8 mouse cellular contexts compared by ENCODE assay signal in genomic region chr17:12372021-12372420, GRCm38 (mm10). TPM values are rescaled to one million over a fixed set of nuclear protein-coding genes. Genes with fewer than 3 reads are reported as not detected.
A peak's percentile ranks its signal among the peaks of the same experiment; 100 is the strongest.
DNase-seq lines count a peak whose midpoint lies in the region; ATAC-seq and TF ChIP-seq lines count a peak whose summit lies in the region.

No protein-coding gene starts in this region.

- no peak for ATAC-seq in heart, embryonic 14.5 days (ENCODE audit: insufficient number of reproducible peaks, insufficient read depth, low FRiP score, low read depth)
- ATAC-seq in neural tube, embryonic 15.5 days (ENCODE audit: low FRiP score) = peak; percentile 37; the same call in 1 of the 2 replicates

- no peak overlapping the region for H3K9ac ChIP-seq in heart, embryonic 14.5 days (ENCODE audit: low read length)
- no peak overlapping the region for H3K9ac ChIP-seq in neural tube, embryonic 15.5 days (replicated peaks)

- peaks cover 16% of the 10 kb centered on the region for H3K4me1 ChIP-seq in E14TG2a.4 (replicated peaks; ENCODE audit: low read depth, low read length)
- H3K4me1 ChIP-seq in heart, embryonic 14.5 days (ENCODE audit: control insufficient read depth in 2 of 2, insufficient read depth in 2 of 2, low read length in 2 of 2) = no peaks in the 10 kb centered on the region; a peak in 1 of 4 replicates
- peaks cover 6% of the 10 kb centered on the region; the same call in 1 of the 2 replicates for H3K4me1 ChIP-seq in neural tube, embryonic 15.5 days

- H3K36me3 ChIP-seq in E14TG2a.4 (ENCODE audit: insufficient read depth, low read length) = no peaks in the 10 kb centered on the region
- H3K36me3 ChIP-seq in heart, embryonic 14.5 days (ENCODE audit: control insufficient read depth, insufficient read depth, low read length) = no peaks in the 10 kb centered on the region
- H3K36me3 ChIP-seq in neural tube, embryonic 15.5 days = no peaks in the 10 kb centered on the region

- no peaks in the 10 kb centered on the region for H3K9me3 ChIP-seq in E14TG2a.4 (ENCODE audit: low read length)
- no peaks in the 10 kb centered on the region for H3K9me3 ChIP-seq in heart, embryonic 14.5 days (ENCODE audit: control insufficient read depth, low read length)
- no peaks in the 10 kb centered on the region for H3K9me3 ChIP-seq in neural tube, embryonic 15.5 days (replicated peaks)

- WGBS in heart, embryonic 14.5 days = 22% methylated on average over 4 of the region's 4 CpGs
- WGBS in neural tube, embryonic 15.5 days = 28% methylated on average over 4 of the region's 4 CpGs

- no peak overlapping the region for H3K4me3 ChIP-seq in E14TG2a.4 (replicated peaks; ENCODE audit: low read length)
- no peak overlapping the region for H3K4me3 ChIP-seq in heart, embryonic 14.5 days (ENCODE audit: control insufficient read depth in 1 of 2, insufficient read depth in 1 of 2, low read depth in 1 of 2, low read length in 2 of 2)
- no peak overlapping the region for H3K4me3 ChIP-seq in neural tube, embryonic 15.5 days (replicated peaks)

- TF ChIP-seq CTCF in E14TG2a.4 (conservative IDR thresholded peaks at IDR 0.05; ENCODE audit: low read length) = peak; percentile 92

- no peak overlapping the region for H3K27ac ChIP-seq in heart, embryonic 14.5 days (replicated peaks in 1 of 2; ENCODE audit: control insufficient read depth in 1 of 2, insufficient read depth in 1 of 2, low read depth in 2 of 2, low read length in 2 of 2)
- H3K27ac ChIP-seq in neural tube, embryonic 15.5 days (replicated peaks) = no peak overlapping the region

- H3K4me2 ChIP-seq in heart, embryonic 14.5 days (ENCODE audit: low read length) = peak overlapping the region; percentile 27
- peak overlapping the region; percentile 37 for H3K4me2 ChIP-seq in neural tube, embryonic 15.5 days

- H3K27me3 ChIP-seq in E14TG2a.4 (ENCODE audit: insufficient read depth, low read length) = no peaks in the 10 kb centered on the region
- no peaks in the 10 kb centered on the region for H3K27me3 ChIP-seq in heart, embryonic 14.5 days (ENCODE audit: control insufficient read depth, insufficient read depth, low read length)
- no peaks in the 10 kb centered on the region for H3K27me3 ChIP-seq in neural tube, embryonic 15.5 days (replicated peaks)

- peak; percentile 61 for DNase-seq in c-Kit-negative CD71-positive TER-119-positive erythroid progenitor cells, embryonic 14.5 days (ENCODE audit: low read depth, low spot score)
- peak; percentile 19 for DNase-seq in fibroblast of lung, adult 2 months (ENCODE audit: low read depth)
- peak; percentile 84 to 88 for DNase-seq in kidney, postnatal 4 days
- peak; percentile 60 to 64 for DNase-seq in lung, adult 18-20 months
- DNase-seq in thymus, postnatal 0 days (ENCODE audit: low spot score) = peak; percentile 83

RNA-seq across cellular contexts. Expression of gene Plg, which starts 6.4 kb away (rescaled TPM):
- polyA plus RNA-seq in heart, embryonic 14.5 days (2014; fragmentation: Nextera tagmentation; extraction: Ambion mirVana) = not detected in 2 replicates
- polyA plus RNA-seq in neural tube, embryonic 15.5 days (2015; fragmentation: Nextera tagmentation; extraction: Ambion mirVana) = 0.10 and 0.49 TPM in 2 replicates
- 0.05 TPM in 1 of 2 replicates, not detected in the other for polyA plus RNA-seq in thymus, postnatal 0 days (2015; fragmentation: Nextera tagmentation; extraction: Ambion mirVana)

RNA-seq across cellular contexts. Expression of gene Map3k4, which starts 53.4 kb away (rescaled TPM):
- polyA plus RNA-seq in heart, embryonic 14.5 days (2014; fragmentation: Nextera tagmentation; extraction: Ambion mirVana) = 34.3 and 39.2 TPM in 2 replicates
- 36.4 and 37.1 TPM in 2 replicates for polyA plus RNA-seq in neural tube, embryonic 15.5 days (2015; fragmentation: Nextera tagmentation; extraction: Ambion mirVana)
- 33.4 and 41.3 TPM in 2 replicates for polyA plus RNA-seq in thymus, postnatal 0 days (2015; fragmentation: Nextera tagmentation; extraction: Ambion mirVana)

Comparison
In these comparisons a context has a peak if more than half of its experiments do, and no peak if none do; other contexts are left out.
1. DNase-seq: peak in every context shown above with its lines; median percentile 86 in kidney, postnatal 4 days; 83 in thymus, postnatal 0 days; 62 in lung, adult 18-20 months; 61 in c-Kit-negative CD71-positive TER-119-positive erythroid progenitor cells, embryonic 14.5 days; 19 in fibroblast of lung, adult 2 months.